Mouse (Mus musculus) adrenal gland, postnatal 4 days (tissue): Measurements from ENCODE around the gene Nploc4. TPM values are rescaled to one million over a fixed set of nuclear protein-coding genes. Genes with fewer than 3 reads are reported as not detected.
A peak's percentile ranks its signal among the peaks of the same experiment; 100 is the strongest.
"Not testable (repeated sequence)": the region's sequence is repeated elsewhere in the genome, so short reads cannot be mapped to it uniquely, and the experiment has no call there.

Experiments
- DNase-seq, 2 experiments: peaks; one replicate each; pipeline ENCODE4 v3.0.0; 2021 to 2022; ENCODE audit warnings: low spot score in 2 of 2, mixed read lengths in 2 of 2
- total RNA-seq, 2 experiments: library from RNA; stranded (reverse); gene quantifications; 2 replicates each; pipeline ENCODE4 v1.2.3; 2021

Nploc4 gene
- total RNA-seq, 2 experiments from 2014 or later, result 76.3 to 77.5 TPM

DNA sequence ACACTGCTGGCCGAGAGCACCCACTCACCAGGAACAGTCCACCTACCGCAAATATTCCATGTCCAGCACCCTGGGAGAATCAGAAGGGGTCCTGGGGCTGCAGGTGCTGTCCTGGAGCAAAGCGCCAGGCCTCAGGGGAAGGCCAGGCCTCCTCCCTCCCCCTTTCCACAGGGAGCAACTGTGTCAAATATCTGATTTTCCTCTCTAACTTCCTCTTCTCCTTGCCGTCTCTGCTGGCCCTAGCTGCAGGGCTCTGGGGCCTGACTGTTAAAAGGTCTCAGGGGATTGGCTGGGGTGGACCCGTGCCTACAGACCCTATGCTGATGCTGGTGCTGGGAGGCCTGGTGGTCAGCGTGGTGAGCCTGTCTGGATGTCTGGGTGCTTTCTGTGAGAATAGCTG is 6.6 kb upstream of the Nploc4 start:
- no peak for DNase-seq

DNA sequence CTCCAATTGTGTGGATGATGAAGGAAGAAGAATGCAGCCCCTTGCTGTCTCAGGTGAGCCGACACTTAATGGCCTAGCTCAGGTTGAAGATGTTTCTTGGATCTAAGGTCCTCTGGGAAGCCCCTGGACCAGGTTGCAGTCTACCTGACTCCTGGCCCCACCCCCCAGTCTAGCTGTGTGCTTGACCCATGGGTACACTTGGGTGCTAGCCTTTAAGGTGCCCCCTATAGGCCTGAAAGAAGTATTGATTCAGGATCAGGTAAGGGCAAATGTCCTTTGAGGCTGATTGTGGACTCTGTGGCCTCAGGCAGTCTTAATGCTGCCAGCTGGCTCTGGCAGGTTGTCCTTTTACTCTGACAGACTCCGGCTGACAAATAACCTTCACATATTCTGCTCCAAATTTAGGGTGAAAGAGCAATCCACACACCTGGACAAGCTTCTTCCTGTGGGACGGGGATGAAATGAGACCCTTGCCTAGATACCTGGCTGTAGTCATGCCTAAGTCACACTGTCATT is 5.3 kb upstream of the Nploc4 start:
- no peak for DNase-seq

DNA sequence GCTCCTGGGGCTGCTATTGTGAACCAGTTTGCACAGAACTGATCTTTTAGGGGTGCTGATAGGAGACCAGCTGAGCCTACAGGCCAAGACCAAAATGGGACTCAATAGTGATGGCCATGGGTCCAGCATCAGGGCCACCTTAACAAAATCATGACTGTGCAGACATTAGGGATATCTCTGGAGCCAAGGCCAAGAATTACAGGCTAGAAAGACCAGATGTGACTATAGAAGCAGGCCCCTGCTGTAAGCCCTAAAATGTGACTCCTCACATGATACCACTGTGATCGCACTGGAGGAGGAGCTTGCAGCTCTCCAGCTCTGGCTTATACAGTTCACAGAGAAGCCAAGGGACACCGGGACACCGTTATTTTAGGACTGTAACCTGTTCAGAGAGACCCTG is 4.8 kb upstream of the Nploc4 start, which contains the start of gene Tspan10:
Tspan10 (plus strand) TSS at position 301 of the 400 bp plus-strand sequence.
- no peak for DNase-seq

DNA sequence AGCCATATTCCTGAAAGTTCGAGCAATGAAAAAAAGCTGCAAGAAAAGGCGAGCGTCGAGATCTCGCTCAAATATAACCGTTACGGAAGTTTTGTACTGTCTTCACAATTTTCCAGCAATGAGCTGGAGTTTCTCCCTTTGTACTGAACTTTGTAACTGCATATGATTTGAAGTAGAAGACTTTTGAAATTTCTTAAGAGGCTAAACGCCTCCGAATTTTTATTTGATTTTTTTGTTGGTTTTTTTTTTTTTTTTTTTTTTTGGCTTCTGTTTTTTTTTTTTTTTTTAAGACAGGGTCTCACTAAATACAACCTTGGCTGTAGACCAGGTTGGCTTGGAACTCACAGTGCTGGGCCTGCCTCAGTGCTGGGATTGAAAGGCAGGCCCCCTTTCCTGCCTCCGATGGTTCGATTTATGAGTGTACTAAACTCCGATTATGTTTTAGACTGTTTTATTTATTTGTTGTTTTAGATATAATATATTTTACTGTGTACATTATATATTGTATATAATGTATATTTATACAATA is 413 bp upstream of the Nploc4 start:
- DNase-seq, result no peak

DNA sequence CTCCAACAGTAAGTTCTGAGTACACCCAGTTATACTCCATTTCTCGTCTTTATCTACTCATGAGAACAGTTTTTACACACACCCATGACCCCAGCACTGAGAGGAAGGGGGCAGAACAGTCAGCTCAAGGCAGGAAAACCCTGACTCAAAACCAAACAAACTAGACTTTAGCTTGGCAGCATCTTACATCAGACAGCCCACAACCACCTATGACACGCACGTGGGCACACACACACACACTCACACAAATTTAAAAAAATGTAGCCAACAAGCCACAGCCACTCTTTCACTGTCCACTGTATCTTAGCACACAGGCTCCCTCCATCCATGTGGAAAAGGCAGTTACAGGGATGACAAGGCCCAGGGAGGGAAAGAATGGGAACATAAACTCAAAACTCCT is 10.8 kb downstream of the Nploc4 start:
- DNase-seq, result no peak

DNA sequence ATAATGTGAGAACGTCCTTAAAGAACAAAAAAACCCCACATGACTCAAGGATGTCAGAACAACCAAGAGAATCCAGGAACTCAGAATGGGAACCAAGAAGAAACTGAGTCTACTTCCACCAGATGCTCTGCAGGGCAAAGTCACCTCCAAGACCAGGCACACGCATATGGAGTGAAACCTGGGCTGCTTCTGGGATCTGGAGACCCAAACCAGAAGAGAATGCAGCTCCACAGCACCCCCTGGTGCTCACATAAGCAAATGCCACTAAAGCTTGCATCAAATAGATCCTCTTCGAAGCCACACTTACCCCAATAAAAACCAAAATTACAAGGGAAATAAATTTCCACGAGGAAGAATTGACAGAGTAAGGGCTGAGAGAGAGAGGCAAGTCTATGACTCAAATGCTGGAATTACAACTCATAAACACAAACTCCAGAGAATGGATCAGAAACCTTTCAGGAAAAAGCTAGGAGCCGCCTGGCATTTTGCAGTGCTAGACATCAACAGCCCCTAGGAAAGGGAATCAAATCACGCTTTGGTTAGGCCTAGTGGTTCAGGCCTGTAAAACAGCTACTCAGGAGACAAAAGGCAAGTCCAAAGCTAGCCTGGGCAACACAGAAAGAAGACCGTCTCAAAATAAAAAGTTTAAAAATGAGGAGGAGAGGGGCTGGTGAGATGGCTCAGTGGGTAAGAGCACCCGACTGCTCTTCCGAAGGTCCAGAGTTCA is 13.8 kb downstream of the Nploc4 start:
- peak; percentile 27 to 37 for DNase-seq

DNA sequence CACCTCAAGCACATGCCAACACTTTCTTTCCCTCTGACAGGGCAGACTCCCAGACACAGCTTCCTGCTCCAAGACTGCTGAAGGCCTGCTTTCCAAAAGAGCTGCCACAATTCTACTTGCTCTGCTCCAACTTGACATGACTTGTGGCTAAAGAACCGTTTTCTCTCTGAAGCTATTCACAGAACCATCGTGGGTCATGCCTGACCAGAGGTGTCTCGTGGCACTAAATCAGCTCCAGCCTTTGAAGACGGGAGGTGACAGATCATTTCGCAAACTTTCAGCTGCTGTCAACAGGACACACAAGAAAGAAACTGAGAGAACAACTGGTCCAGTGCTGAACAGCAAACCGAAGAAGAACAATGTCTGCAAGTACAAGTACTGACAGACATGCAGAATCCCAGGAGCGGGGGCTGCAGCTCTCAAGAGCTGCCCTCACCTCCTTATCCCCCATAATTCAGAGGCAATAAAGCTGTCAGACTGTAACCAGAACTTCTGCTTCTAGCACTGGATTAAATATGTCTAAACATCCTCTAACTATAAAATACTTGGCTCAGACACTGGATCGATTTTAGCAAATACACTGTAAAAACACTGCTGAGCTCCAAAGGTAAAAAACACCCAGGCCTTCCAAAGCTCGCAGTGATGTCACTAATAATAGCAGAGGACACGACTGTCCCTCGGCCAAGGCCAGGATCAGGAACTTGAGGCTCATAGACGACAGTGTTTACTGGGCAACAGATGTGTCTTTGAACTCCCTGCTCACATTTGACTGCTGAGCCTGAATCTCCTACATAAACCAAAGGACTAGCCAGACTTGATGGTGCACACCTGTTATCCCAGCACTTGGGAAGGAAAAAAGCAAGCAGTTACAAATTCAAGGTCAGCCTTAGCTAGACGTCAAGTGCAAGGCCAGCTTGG is 14.6 kb downstream of the Nploc4 start:
- DNase-seq, result no peak

DNA sequence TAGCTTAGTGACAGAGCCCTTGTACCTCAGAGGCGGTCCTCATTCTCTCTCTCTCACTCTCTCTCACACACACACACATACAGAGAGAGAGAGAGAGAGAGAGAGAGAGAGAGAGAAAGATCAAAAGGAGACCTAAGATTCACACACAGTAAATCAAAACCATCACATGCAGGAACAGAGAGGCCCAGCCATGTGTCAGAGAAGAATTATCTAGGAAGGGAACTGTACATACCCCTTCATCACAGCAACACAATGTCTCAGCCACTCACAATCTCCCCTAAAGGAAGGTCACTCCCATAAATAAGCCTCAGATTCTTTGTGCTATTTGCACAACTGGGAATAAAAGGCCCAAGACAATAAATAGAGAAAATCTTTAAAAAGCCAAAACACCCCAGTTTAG is 18.9 kb downstream of the Nploc4 start:
- DNase-seq, result no peak

DNA sequence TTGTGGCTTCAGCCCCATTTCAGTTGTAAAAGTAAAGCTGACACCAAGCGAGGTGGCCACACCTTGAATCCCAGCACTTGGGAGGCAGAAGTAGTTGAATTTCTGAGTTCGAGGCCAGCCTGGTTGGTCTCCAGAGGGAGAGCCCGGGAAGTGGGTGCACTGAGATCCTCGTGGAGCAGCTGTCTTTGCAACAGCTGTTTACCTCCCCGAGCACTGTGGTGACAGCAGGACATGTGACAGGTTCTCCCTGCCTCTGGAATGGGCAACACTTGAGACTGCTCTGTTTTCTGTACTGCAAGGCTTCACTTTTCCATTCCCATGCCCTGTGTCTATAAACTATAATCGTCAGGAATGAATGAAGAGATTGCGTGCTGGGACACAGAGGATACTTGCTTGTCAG is 19.7 kb downstream of the Nploc4 start:
- no peak for DNase-seq

DNA sequence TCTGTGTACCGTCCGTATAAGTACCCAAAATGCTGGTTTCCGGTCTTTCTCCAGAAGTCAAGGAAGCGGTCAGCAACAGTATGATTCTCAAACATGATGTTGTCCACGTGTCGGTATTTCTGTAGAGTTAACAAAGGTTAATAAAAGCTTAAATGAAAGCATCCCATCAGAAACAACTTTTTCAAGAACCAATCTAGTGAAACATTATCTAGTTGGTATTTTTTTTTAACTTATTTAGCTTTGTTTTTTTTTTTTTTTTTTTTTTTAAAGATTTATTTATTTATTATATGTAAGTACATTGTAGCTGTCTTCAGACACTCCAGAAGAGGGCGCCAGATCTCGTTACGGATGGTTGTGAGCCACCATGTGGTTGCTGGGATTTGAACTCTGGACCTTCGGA is 23.9 kb downstream of the Nploc4 start:
- DNase-seq, result not testable (repeated sequence)

DNA sequence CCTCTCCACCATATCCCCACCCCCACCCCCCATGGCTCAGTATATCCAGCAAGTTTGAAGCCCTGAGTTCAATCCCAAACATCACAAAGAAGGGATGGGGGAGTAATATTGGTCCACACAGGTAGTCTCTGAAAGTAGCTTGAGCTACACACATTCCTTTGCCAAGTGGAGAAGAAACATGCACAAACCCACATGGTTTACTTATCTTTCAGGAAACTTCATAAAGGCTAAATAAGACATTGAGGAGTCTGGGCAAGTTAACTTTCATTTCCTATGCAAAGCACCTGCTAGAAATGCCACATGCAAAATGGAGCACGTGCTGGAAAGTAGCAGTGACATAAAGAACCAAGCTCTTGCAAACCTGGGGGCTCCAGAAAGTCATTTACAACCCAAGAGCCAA is 31.1 kb downstream of the Nploc4 start:
- no peak for DNase-seq

DNA sequence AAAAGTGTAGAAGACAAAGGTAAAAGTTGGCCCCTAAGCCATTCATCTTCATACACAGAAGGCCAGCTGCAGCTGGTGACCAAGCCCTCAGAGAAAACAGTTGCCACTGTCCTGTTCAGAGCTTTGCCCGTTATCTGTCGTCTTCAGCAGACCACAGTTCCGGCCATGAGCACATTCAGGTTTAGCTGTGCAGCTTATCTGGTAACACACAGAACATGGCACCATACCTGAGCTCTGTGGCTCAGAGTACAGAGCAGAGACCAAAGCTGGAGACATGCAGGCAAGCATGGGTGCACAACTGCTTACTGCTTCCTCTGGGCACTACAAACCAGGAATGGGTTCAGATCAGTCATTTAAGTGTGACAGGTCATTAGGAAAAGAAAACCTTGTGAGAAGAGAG is 31.6 kb downstream of the Nploc4 start:
- DNase-seq, result no peak

DNA sequence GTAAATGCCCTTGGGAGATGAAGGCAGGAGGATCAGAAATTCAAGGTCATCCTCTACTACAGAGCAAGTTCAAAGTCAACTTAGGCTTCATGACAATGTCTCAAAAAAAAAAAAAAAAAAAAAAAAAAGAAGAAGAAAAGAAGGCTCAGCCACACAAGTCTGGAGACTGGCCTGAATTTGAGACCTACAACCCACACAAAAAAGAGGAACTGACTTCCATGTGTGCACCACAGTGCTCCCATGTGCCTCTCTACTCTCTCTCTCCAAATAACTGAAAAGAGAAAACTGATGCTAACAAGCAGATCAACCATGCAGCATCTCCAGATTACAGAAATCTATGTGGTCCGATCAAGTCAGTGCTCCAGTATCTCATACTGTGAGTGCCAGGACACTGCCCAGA is 32.7 kb downstream of the Nploc4 start:
- DNase-seq, result no peak

DNA sequence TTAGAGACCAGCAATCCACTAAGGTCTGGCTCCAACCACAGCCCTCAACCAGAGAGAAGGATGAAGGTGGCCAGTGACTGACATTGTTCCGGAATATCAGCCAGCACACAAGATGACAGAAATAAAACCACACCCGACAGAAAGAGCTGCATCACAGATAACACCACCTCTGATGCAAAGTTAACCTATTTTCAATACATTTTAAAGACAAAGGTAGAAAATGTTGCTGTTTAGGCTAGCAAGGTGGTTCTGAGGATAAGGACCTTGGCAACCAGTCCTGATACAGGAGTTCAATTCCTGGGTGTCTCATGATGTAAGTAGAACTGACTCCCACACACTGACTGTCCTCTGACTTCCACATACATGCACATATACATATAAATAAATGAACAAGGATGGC is 38.2 kb downstream of the Nploc4 start:
- DNase-seq, result no peak

DNA sequence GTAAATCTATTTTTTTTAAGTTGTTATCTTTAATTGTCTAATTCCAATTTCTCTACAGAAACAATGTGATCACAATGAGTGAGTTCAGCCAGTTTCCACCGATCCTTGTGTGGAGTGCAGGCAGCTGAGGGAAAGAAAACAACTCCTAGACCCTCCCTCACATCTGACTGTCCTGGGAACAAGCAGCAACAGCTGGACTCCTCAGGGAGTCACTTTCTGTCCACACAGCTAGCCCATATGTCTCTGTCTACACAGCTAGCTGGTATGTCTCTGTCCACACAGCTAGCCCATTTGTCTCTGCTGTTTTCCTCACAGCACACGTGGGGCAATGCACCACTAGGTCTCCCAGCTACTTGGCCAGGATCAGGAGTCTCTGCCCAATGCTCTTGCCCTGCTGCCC is 39.9 kb downstream of the Nploc4 start:
- DNase-seq, result no peak

DNA sequence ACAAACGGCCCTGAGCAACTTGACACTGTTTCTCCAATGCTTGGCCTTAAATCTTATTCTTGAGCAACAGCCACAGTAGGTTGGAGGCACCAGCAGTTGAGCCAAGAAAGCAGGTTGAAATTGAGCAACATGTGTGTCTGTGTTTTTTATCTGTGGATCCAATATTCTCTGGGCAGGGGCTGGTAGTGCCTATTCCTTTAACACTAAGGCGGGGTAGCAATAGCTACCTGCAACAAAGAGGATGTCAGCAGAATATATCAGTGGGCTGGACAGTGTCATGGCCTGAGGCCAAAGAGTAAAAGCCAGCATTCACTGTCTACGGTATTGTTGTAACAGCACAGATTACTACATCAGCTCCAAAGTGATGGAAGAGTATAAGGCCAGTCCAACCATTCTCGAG is 41.8 kb downstream of the Nploc4 start:
- no peak for DNase-seq

DNA sequence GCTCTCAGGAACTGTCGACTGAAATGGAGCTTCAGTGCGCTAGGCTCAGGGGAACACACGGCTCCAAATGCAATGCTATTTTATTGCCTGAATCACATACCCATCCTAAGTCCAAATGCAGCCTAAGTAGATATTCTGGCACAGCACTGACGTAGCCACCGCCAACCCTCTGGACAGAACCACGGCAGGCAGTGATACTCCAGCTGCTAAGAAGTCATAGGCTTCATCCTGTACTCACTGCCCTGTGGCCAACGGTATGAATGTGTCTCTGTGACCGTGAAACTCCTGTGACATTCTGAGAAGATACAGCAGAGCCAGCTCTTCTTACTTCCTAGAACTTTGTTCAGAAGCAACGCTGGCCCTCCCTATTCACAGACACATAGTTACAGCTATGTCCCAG is 48.9 kb downstream of the Nploc4 start:
- DNase-seq, result no peak

DNA sequence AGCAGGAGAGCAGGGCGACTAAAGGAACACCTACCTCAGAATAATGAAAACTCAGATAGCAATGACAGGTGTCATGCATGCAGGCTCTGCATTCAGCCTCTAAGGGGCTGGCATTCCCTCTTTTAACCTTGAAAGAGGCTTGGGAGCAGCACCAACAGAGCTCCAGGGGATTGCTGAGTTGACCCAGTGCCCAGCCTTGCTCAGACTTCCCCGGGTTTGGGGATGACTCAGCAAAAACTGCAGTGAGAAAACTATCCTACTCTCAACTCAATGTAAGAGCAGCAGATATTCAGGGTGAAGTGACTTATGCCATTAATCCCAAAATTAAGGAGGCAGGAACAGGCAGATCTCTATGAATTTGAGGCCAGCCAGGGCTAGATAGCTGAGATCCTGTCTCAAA is 50.4 kb downstream of the Nploc4 start:
- DNase-seq, result no peak

DNA sequence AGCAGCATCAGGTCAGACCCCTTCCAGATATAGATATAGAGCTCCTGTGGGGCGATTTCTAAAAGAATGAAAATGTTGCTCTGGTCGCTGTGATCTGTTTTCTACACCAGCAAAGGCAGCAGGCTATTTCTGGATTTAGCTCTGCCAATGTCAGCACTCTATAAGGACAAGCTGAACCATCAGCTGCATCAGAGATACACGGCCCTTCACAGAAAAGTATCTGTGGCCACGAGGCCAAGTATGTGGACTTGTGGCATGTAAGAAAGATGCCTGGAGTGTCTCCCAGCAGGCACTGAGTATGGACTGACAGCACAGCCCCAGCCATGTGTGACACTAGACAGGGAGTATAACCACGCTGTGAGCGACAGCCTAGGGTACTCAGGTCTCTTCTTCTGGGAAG is 50.9 kb downstream of the Nploc4 start:
- no peak for DNase-seq

DNA sequence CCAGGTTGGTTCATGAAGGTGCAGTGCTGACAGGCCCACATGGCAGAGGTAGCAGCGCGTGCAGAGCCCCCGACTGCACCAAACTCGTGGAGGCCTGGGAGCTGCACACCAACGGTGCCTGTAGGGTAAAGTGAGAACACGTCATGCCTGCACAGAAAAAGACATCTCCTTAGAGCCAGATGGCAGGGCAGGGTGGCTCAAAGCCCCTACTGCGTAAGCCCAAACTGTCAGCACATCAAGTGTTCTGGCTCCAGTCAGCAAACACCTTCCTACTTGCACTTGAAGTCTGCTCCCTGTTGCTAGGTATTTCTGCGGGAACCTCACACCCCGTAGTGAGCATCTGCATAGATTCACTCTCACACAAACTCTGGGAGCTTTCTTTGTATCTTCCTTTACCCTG is 55.0 kb downstream of the Nploc4 start:
- no peak for DNase-seq

DNA sequence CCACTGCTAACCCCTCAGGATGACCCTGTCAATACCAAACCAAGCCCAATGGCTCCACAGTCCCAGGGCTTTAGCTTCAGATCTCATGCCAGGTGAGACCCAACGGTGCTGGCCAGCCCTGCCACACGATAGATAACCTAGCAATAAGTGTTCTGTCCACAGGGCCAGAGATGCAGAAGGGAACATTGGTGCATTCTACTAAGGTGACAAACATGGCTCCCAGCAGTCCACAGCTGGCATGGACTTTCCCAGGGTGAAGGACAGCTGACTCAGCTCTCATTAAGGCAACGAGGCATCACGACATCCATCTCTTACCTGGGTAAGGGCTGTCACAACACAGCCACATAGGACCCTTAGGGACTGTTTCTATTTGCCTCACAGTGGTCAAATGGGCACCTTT is 56.4 kb downstream of the Nploc4 start:
- no peak for DNase-seq

DNA sequence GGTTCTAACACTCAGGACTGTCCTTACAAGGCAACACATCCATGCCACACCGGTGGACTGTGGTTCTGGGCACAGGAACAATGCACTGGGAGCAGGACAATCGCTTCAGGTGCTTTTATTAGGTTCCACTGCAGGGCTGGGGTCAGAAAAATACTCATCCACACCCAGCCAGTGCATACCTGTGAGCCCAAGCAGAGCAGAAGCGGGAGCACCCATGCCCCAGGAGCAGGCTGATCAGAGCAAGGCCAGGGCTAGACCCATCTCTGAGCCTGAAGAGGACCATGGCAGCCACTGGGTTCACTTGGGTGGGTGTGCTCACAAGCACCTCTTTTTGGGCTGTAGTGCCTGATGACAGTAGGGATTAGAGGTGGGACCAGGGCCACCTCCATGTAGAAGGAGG is 57.2 kb downstream of the Nploc4 start:
- DNase-seq, result no peak
